ENCODE assay signal across 20 mouse cellular contexts in genomic region chr3:97802927-97803326, GRCm38 (mm10).
DNase-seq lines count a peak whose midpoint lies in the region; ATAC-seq and TF ChIP-seq lines count a peak whose summit lies in the region.
"Had no signal": no experiment of that assay in that cellular context is flagged by ENCODE, and none has a peak within 500 bp of the region (broad histone marks: within the 10 kb centered on the region; RNA-seq: fewer than 3 reads in every experiment).

No protein-coding gene starts in this region.

- DNase-seq in gastrocnemius, adult 2 months, result no peak
- no peak for DNase-seq in gastrocnemius, postnatal 10 days
- no peak for DNase-seq in heart, adult 9 months (ENCODE audit: low spot score in 2 of 2)
- DNase-seq in kidney, adult 2 months, result no peak
- DNase-seq in kidney, postnatal 4 days, result no peak
- DNase-seq: adrenal gland, adult 8-10 months; adrenal gland, postnatal 36 days; B cell, adult 2 months; cerebellum, adult 2 months; cerebellum, postnatal 10 days; kidney, adult 8-10 months had no signal

- H3K9ac ChIP-seq in heart, embryonic 11.5 days (ENCODE audit: low read depth, low read length), result peak overlapping the region; percentile 58; the same call in 1 of the 2 replicates
- peak overlapping the region; percentile 16 for H3K9ac ChIP-seq in heart, embryonic 15.5 days
- no peak overlapping the region for H3K9ac ChIP-seq in midbrain, embryonic 15.5 days
- H3K9ac ChIP-seq: forebrain, embryonic 13.5 days; hindbrain, embryonic 15.5 days had no signal

- WGBS in heart, embryonic 11.5 days (ENCODE audit: insufficient replicate concordance), result 77% methylated on average over 2 of the region's 2 CpGs
- 90% methylated on average over 2 of the region's 2 CpGs for WGBS in kidney, adult 2 months
- WGBS in heart, embryonic 15.5 days, result 63% methylated on average over 2 of the region's 2 CpGs
- 92% methylated on average over 2 of the region's 2 CpGs for WGBS in midbrain, embryonic 15.5 days

- no peak for TF ChIP-seq CTCF in gastrocnemius, adult 2 months (IDR thresholded peaks at IDR 0.05)
- no peak for TF ChIP-seq CTCF in kidney, adult 2 months (conservative IDR thresholded peaks at IDR 0.05; ENCODE audit: insufficient read depth, insufficient read length, low read depth, low read length)

- intact Hi-C loops in gastrocnemius, adult 2 months (cut with DNase I), result no loop called here

- H3K27ac ChIP-seq in gastrocnemius, adult 2 months, result peak overlapping the region; percentile 94
- peak overlapping the region; percentile 87 for H3K27ac ChIP-seq in heart, embryonic 11.5 days (ENCODE audit: low read depth, low read length)
- H3K27ac ChIP-seq in kidney, adult 2 months (ENCODE audit: insufficient read depth, low read depth, low read length), result peak overlapping the region; percentile 48
- peak overlapping the region; percentile 96 for H3K27ac ChIP-seq in heart, embryonic 15.5 days
- no peak overlapping the region for H3K27ac ChIP-seq in midbrain, embryonic 15.5 days
- H3K27ac ChIP-seq: embryonic facial prominence, embryonic 10.5 days; forebrain, embryonic 13.5 days; hindbrain, embryonic 10.5 days; hindbrain, embryonic 15.5 days had no signal

- H3K36me3 ChIP-seq in heart, embryonic 11.5 days (ENCODE audit: control insufficient read depth, insufficient read depth, low read length), result no peaks in the 10 kb centered on the region
- no peaks in the 10 kb centered on the region for H3K36me3 ChIP-seq in kidney, adult 2 months (ENCODE audit: control insufficient read depth, insufficient read depth, low read length)
- 0 out of 2 replicates have a peak, but pooled peaks cover 4% of the 10 kb centered on the region for H3K36me3 ChIP-seq in heart, embryonic 15.5 days
- no peaks in the 10 kb centered on the region for H3K36me3 ChIP-seq in midbrain, embryonic 15.5 days (replicated peaks)
- H3K36me3 ChIP-seq: embryonic facial prominence, embryonic 10.5 days; G1E; hindbrain, embryonic 10.5 days; hindbrain, embryonic 15.5 days had no signal

- no peaks in the 10 kb centered on the region for H3K27me3 ChIP-seq in heart, embryonic 11.5 days (ENCODE audit: control insufficient read depth, insufficient read depth, low read length)
- H3K27me3 ChIP-seq in kidney, adult 2 months (replicated peaks; ENCODE audit: control insufficient read depth, insufficient read depth, low read length), result no peaks in the 10 kb centered on the region
- H3K27me3 ChIP-seq in heart, embryonic 15.5 days, result no peaks in the 10 kb centered on the region
- H3K27me3 ChIP-seq in midbrain, embryonic 15.5 days (replicated peaks), result no peaks in the 10 kb centered on the region
- H3K27me3 ChIP-seq: forebrain, embryonic 13.5 days; hindbrain, embryonic 15.5 days had no signal

- peak overlapping the region; percentile 61 for H3K4me3 ChIP-seq in gastrocnemius, adult 2 months
- no peak overlapping the region for H3K4me3 ChIP-seq in heart, embryonic 11.5 days (ENCODE audit: low read depth, low read length)
- H3K4me3 ChIP-seq in kidney, adult 2 months (ENCODE audit: insufficient read depth, low read depth, low read length), result no peak overlapping the region
- no peak overlapping the region for H3K4me3 ChIP-seq in heart, embryonic 15.5 days
- no peak overlapping the region for H3K4me3 ChIP-seq in midbrain, embryonic 15.5 days
- H3K4me3 ChIP-seq: embryonic facial prominence, embryonic 10.5 days; forebrain, embryonic 13.5 days; hindbrain, embryonic 10.5 days; hindbrain, embryonic 15.5 days had no signal

- ATAC-seq in heart, embryonic 11.5 days (replicated peaks; ENCODE audit: insufficient number of reproducible peaks, low FRiP score, low TSS enrichment), result no peak
- no peak for ATAC-seq in heart, embryonic 15.5 days (replicated peaks; ENCODE audit: insufficient number of reproducible peaks, insufficient read depth, low FRiP score, low read depth)
- ATAC-seq in midbrain, embryonic 15.5 days (replicated peaks), result no peak
- ATAC-seq: CD4-positive, CD25-positive, alpha-beta regulatory T cell, adult 4 months; forebrain, embryonic 13.5 days had no signal

- H3K4me1 ChIP-seq in heart, embryonic 11.5 days (ENCODE audit: control insufficient read depth, insufficient read depth, low read length), result peaks cover 48% of the 10 kb centered on the region
- H3K4me1 ChIP-seq in kidney, adult 2 months (ENCODE audit: control insufficient read depth, insufficient read depth, low read length), result peaks cover 2% of the 10 kb centered on the region; the same call in 1 of the 2 replicates
- peaks cover 63% of the 10 kb centered on the region for H3K4me1 ChIP-seq in heart, embryonic 15.5 days (replicated peaks)
- H3K4me1 ChIP-seq in midbrain, embryonic 15.5 days, result no peaks in the 10 kb centered on the region
- H3K4me1 ChIP-seq: forebrain, embryonic 13.5 days; hindbrain, embryonic 10.5 days; hindbrain, embryonic 15.5 days had no signal

- H3K4me2 ChIP-seq in heart, embryonic 11.5 days, result peak overlapping the region; percentile 43
- 0 out of 2 replicates have a peak overlapping the region, but pooled peaks have one; percentile 41 for H3K4me2 ChIP-seq in heart, embryonic 15.5 days
- H3K4me2 ChIP-seq in midbrain, embryonic 15.5 days, result no peak overlapping the region
- H3K4me2 ChIP-seq: forebrain, embryonic 13.5 days; hindbrain, embryonic 15.5 days had no signal

- no peaks in the 10 kb centered on the region for H3K9me3 ChIP-seq in heart, embryonic 11.5 days (replicated peaks; ENCODE audit: control insufficient read depth, low read length)
- no peaks in the 10 kb centered on the region for H3K9me3 ChIP-seq in heart, embryonic 15.5 days (replicated peaks)
- no peaks in the 10 kb centered on the region for H3K9me3 ChIP-seq in midbrain, embryonic 15.5 days
- H3K9me3 ChIP-seq: embryonic facial prominence, embryonic 10.5 days; forebrain, embryonic 13.5 days; G1E; hindbrain, embryonic 10.5 days; hindbrain, embryonic 15.5 days had no signal

- no peak for TF ChIP-seq POLR2A in kidney, adult 2 months (IDR thresholded peaks at IDR 0.05; ENCODE audit: low read depth, low read length)
